8 mouse cellular contexts compared by ENCODE assay signal in the genomic region with DNA sequence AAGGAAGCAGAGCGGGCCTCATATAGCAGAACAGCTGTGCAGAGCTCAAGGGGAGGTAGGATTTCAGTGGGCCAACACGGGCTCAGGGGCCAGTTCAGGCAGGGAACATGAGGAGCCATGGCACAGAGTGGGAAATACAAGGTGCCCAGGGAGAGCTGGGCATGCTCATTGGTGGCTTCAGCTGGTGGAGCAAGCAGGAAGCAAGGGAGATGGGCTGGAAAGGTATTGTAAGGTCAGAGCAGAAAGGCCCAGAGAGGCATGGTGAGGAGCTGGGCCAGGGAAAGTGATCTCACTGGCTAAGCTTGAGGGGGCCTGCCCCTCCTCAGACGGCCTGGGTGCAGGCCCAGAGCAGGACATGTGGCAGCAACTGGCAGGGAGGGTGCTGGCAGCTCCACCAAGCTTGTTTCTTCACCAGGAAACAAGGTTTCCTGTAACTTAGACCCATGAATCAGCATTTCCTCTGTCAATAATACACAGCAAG.
DNase-seq lines count a peak whose midpoint lies in the region; ATAC-seq and TF ChIP-seq lines count a peak whose summit lies in the region.

No protein-coding gene starts in this region.

- no peak for ATAC-seq in lung, embryonic 14.5 days (ENCODE audit: insufficient read depth)

- TF ChIP-seq CTCF in lung, embryonic 14.5 days (IDR thresholded peaks at IDR 0.05; ENCODE audit: low read depth), result no peak

- 59% methylated on average over 3 of the region's 3 CpGs for WGBS in lung, embryonic 14.5 days

- H3K9ac ChIP-seq in lung, embryonic 14.5 days, result no peak overlapping the region

- no peaks in the 10 kb centered on the region for H3K4me1 ChIP-seq in lung, embryonic 14.5 days (ENCODE audit: insufficient read depth)

- no peaks in the 10 kb centered on the region for H3K27me3 ChIP-seq in lung, embryonic 14.5 days (ENCODE audit: insufficient read depth, low read length)

- H3K36me3 ChIP-seq in lung, embryonic 14.5 days (ENCODE audit: insufficient read depth), result no peaks in the 10 kb centered on the region

- H3K4me3 ChIP-seq in lung, embryonic 14.5 days (ENCODE audit: low read depth, low read length), result no peak overlapping the region

- peak; percentile 11 for DNase-seq in right cerebral cortex, postnatal 25 days
- no peak for DNase-seq in right cerebral cortex, adult 18-20 months
- DNase-seq in gastrocnemius, postnatal 25 days, result peak; percentile 93
- DNase-seq in kidney, adult 8-10 months, result peak; percentile 69 to 72
- DNase-seq in lung, embryonic 14.5 days, result peak; percentile 15
- peak; percentile 64 for DNase-seq in thymus, postnatal 4 days
- no peak for DNase-seq in embryo, embryonic 10 days (ENCODE audit: low spot score)
- no peak for DNase-seq in cerebellum, adult 18-20 months

- no peak overlapping the region for H3K4me2 ChIP-seq in lung, embryonic 14.5 days

- no peak overlapping the region for H3K27ac ChIP-seq in lung, embryonic 14.5 days (ENCODE audit: low read depth)

- H3K9me3 ChIP-seq in lung, embryonic 14.5 days (ENCODE audit: low read depth, low read length), result no peaks in the 10 kb centered on the region

Comparison
In these comparisons a context has a peak if more than half of its experiments do, and no peak if none do; other contexts are left out.
1. DNase-seq: peak in right cerebral cortex, postnatal 25 days (single experiment), gastrocnemius, postnatal 25 days (single experiment), kidney, adult 8-10 months (2 of 2), lung, embryonic 14.5 days (single experiment) and thymus, postnatal 4 days (single experiment); none in right cerebral cortex, adult 18-20 months (single experiment), embryo, embryonic 10 days (single experiment) and cerebellum, adult 18-20 months (0 of 2).